Mouse (Mus musculus) testis, adult 2 months (tissue): ENCODE measurements at regions not wholly inside any gene's neighbourhood (a gene's known extent, or its start where the extent isn't known, plus 50 kb on each side); places are given as distances from the start of the nearest gene placed in this dataset.

ENCODE experiments used
- CTCF ChIP-seq: fragments of 200-500 bp; IDR thresholded peaks from 2 replicates; pipeline ENCODE4 v1.5.1; 2012; ENCODE audit warnings: low read depth, mild to moderate bottlenecking, inconsistent platforms, low read length, moderate library complexity; ENCODE audit not compliant: control insufficient read depth, insufficient read depth, insufficient replicate concordance
- POLR2A ChIP-seq: fragments of 200-500 bp; IDR thresholded peaks from 2 replicates; pipeline ENCODE4 v1.6.1; 2012; ENCODE audit warnings: low read depth, mild to moderate bottlenecking, inconsistent platforms, low read length, moderate library complexity; ENCODE audit not compliant: control insufficient read depth

DNA sequence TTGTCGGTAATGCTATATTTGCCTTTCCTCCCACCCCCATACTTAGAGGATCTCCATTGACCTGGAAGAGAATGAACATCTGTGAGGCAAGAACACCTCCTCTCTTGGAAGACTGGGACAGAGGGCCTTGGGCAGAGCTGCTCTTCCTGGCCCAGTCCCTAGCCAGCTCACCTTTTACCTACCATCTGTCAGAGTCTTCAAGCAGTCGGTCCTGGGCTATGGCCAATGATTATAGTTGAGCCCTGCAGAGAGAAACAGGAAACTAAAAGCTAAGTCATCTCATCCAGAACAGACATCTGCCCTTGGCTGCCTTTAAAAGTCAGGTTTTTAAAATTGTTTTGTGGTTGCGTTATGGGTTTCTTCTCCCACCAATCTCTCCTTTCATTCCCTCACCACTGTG lies 184.8 kb downstream of the Cxcl12 start:
- TF ChIP-seq POLR2A (no peak), CTCF (no peak)
